In the genomic region with DNA sequence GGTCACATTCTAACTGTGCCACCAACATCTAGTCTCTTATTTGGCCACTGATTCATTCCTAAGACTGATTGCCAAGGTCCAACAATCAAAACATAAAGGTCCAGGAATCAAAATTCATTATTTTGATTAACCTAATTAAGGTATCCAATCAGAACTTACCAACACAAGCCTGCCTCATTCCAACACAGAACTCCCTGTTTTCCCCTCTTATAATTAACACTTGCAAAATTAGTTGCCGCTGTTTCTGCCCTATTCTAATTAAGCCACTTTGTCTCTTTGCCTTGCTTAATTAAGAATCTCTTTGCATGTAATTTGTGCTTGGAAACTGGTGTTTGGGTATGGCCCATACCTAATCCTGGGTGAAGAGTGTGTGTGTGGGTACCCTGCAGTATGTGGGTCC, we compare ENCODE assay signal across 17 mouse cellular contexts.
"Had no signal": no experiment of that assay in that cellular context is flagged by ENCODE, and none has a peak within 500 bp of the region (broad histone marks: within the 10 kb centered on the region; RNA-seq: fewer than 3 reads in every experiment).

No protein-coding gene starts in this region.

- H3K36me3 ChIP-seq: lung, embryonic 15.5 days; midbrain, embryonic 13.5 days; midbrain, embryonic 15.5 days; neural tube, embryonic 12.5 days; stomach, embryonic 15.5 days had no signal

- H3K9ac ChIP-seq: lung, embryonic 15.5 days; midbrain, embryonic 13.5 days; midbrain, embryonic 15.5 days; neural tube, embryonic 12.5 days; stomach, embryonic 15.5 days had no signal

- H3K27me3 ChIP-seq: lung, embryonic 15.5 days; midbrain, embryonic 13.5 days; midbrain, embryonic 15.5 days; neural tube, embryonic 12.5 days; stomach, embryonic 15.5 days had no signal

- H3K4me1 ChIP-seq: lung, embryonic 15.5 days; midbrain, embryonic 13.5 days; midbrain, embryonic 15.5 days; neural tube, embryonic 12.5 days; stomach, embryonic 15.5 days had no signal

- H3K27ac ChIP-seq: lung, embryonic 15.5 days; macrophage; midbrain, embryonic 13.5 days; midbrain, embryonic 15.5 days; neural tube, embryonic 12.5 days; stomach, embryonic 15.5 days; stomach, postnatal 0 days had no signal

- ATAC-seq: lung, postnatal 0 days; midbrain, embryonic 13.5 days; midbrain, embryonic 15.5 days had no signal

- H3K4me3 ChIP-seq: lung, embryonic 15.5 days; megakaryocyte, embryonic 14.5 days; midbrain, embryonic 13.5 days; midbrain, embryonic 15.5 days; neural tube, embryonic 12.5 days; stomach, embryonic 15.5 days had no signal

- H3K9me3 ChIP-seq: lung, embryonic 15.5 days; megakaryocyte, embryonic 14.5 days; midbrain, embryonic 13.5 days; midbrain, embryonic 15.5 days; neural tube, embryonic 12.5 days; stomach, embryonic 15.5 days had no signal

- H3K4me2 ChIP-seq: lung, embryonic 15.5 days; midbrain, embryonic 11.5 days; midbrain, embryonic 13.5 days; midbrain, embryonic 15.5 days; neural tube, embryonic 12.5 days; stomach, embryonic 15.5 days had no signal

- DNase-seq: lung, adult 2 months; lung, postnatal 14 days; lung, postnatal 36 days; right cerebral cortex, postnatal 14 days; thymus, adult 2 months; thymus, postnatal 25 days; thymus, postnatal 4 days had no signal
